Mouse (Mus musculus): ENCODE measurements around the gene Pnpla1. TPM values are rescaled to one million over a fixed set of nuclear protein-coding genes. Genes with fewer than 3 reads are reported as not detected.

The Pnpla1 gene
- polyA plus RNA-seq (2015; fragmentation: Nextera tagmentation; extraction: Ambion mirVana), result 0.05 and 0.21 TPM in 2 replicates

GRCm38 (mm10) chr17:28858205-28858604, at the start of gene Pnpla1:
Gene Pnpla1 (plus strand): TSS chr17:28858411.

GRCm38 (mm10) chr17:28915060-28915628, 56.9 kb downstream of the Pnpla1 start, which contains the start of gene 4930539E08Rik:
Gene 4930539E08Rik (minus strand): TSS chr17:28915324.

Other genes with a start within 250 kb of the Pnpla1 start
- gene Srpk1, start 235.7 kb upstream of the Pnpla1 start, polyA plus RNA-seq (2015; fragmentation: Nextera tagmentation; extraction: Ambion mirVana), result 29.1 and 41.5 TPM in 2 replicates
- 0.47 and 0.95 TPM in 2 replicates for gene Slc26a8, start 168.2 kb upstream of the Pnpla1 start, polyA plus RNA-seq (2015; fragmentation: Nextera tagmentation; extraction: Ambion mirVana)
- 24.6 and 35.4 TPM in 2 replicates for gene Mapk14, start 167.1 kb upstream of the Pnpla1 start, polyA plus RNA-seq (2015; fragmentation: Nextera tagmentation; extraction: Ambion mirVana)
- gene AC170998.1, start 132.3 kb upstream of the Pnpla1 start, polyA plus RNA-seq (2015; fragmentation: Nextera tagmentation; extraction: Ambion mirVana), result 1.1 and 1.6 TPM in 2 replicates
- 82.7 and 217 TPM in 2 replicates for gene Mapk13, start 89.1 kb upstream of the Pnpla1 start, polyA plus RNA-seq (2015; fragmentation: Nextera tagmentation; extraction: Ambion mirVana)
- gene Brpf3, start 57.3 kb upstream of the Pnpla1 start, polyA plus RNA-seq (2015; fragmentation: Nextera tagmentation; extraction: Ambion mirVana), result 7.8 and 13.0 TPM in 2 replicates
- gene 4930539E08Rik, start 56.9 kb downstream of the Pnpla1 start, polyA plus RNA-seq (2015; fragmentation: Nextera tagmentation; extraction: Ambion mirVana), result 0.04 and 0.13 TPM in 2 replicates
- 0.17 and 0.18 TPM in 2 replicates for gene Pxt1, start 85.4 kb downstream of the Pnpla1 start, polyA plus RNA-seq (2015; fragmentation: Nextera tagmentation; extraction: Ambion mirVana)
- gene Kctd20, start 93.5 kb downstream of the Pnpla1 start, polyA plus RNA-seq (2015; fragmentation: Nextera tagmentation; extraction: Ambion mirVana), result 45.0 and 47.1 TPM in 2 replicates
- 49.9 and 60.7 TPM in 2 replicates for gene Stk38, start 149.6 kb downstream of the Pnpla1 start, polyA plus RNA-seq (2015; fragmentation: Nextera tagmentation; extraction: Ambion mirVana)
- 299 and 319 TPM in 2 replicates for gene Srsf3, start 174.2 kb downstream of the Pnpla1 start, polyA plus RNA-seq (2015; fragmentation: Nextera tagmentation; extraction: Ambion mirVana)
- 44.8 and 45.2 TPM in 2 replicates for gene Cdkn1a, start 232.6 kb downstream of the Pnpla1 start, polyA plus RNA-seq (2015; fragmentation: Nextera tagmentation; extraction: Ambion mirVana)